Mouse (Mus musculus) induced T-regulatory cell, adult 2 months (primary cell): ENCODE data around the gene Tspan13.
A peak's percentile ranks its signal among the peaks of the same experiment; 100 is the strongest.

Source experiments
- DNase-seq: peaks from one replicate; pipeline ENCODE4 v3.0.0-alpha.2; 2012; ENCODE audit warnings: low read depth

Gene Tspan13

DNA sequence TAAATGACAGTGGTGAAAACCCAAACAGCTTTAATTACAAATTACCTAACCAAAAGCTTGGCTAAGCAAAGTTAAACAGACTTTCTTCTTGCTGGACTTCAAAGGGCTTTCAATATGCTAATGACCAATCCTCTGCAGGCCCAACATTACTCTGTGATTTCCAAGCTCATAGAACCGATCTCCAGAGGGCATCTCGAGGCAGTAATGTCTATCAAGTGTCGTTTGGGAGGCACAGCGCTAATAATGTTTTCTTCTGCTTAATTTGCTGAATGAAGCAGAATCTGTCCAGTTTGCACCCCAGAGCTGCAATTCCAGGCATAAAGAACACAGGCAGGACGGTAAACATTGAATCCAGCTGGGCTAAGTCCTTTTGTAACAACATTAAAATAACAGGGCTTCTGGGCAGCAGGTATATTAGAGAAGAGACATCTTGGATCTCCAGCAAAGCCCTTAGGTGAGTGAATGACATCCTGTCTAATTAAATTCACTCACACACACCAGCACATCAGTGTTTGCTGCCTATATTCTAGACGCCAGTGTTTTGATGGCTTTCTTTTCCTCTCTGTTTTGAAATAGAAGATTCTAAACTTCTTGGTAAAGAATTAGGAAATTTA, 64.6 kb downstream of the Tspan13 start:
- DNase-seq = no peak

DNA sequence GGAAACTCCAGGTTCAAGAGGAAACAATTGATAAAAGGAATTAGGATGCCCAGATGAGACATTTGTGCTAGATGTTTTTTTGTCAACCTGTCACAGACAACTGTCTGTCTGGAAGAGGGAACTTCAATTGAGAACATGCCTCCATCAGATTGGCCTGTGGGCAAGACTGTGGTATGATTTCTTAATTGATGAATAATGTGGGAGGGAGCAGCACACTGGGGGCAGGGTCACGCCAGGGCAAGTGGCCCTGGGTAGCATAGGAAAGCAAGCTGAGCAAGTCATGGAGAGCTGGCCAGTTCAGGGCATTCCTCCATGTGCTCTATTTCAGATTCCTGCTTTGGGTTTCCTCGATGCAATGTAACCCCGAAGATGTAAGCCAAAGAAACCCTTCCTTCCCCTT, 66.4 kb downstream of the Tspan13 start:
- DNase-seq = no peak

DNA sequence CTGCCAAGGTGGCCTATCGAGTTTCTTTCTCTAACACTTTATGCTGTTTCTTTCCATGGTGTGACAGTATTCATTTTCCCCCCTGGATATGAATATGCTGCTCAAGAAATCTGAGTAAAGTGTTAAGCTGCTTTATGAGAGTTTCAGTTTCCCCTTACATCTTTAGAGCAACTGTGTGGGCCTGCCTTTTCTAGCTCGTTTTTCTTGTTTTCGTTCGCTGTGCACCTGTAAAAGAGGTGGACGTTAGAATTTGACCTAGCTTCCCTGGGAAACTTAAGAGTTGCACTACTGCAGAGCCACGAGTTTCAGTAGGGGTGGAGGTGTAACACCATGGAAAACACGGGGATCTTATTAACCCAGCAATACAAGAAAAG, 75.5 kb downstream of the Tspan13 start:
- peak; percentile 11 for DNase-seq

GRCm38 (mm10) chr12:35966098-35966767, 76.1 kb downstream of the Tspan13 start:
- DNase-seq = peak; percentile 8
